Mouse (Mus musculus): ENCODE data around the gene Spo11.

Spo11 gene

DNA sequence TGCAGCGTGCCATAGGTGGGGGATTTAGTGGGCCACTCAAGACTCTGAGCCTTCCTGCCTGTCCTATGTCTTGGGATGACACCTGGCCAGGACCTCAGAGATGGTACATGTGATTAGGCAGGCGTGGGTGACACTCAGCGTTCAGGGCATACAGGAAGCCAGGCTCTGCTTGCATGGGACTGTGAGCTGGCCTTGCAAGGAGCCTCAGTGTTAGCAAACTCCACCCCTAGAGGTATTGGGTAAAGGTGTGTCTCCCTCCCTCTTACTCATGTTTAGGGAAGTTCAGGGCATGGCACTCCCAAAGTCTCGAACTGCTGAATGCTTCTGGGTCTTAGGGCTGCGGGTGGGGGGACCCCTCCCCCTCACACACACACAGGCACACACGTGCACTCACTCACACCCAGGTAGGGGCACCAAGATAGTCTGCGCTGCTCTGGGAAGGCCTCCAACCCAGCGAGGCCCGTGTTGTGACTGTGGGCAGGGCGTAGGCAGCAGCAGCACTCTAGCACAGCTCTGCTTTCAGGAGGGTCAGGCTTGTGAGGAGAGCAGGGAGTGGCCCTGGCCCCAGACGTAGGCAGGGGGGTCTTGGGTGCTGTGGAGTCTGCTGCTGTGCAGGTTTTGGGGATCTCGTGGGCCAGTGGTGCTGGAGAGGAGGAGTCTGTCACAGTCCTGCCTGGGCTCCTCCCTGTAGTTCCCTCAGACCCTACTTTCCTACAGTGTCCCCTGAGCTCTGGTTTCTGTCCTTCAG lies 53.3 kb downstream of the Spo11 start:
- peak; percentile 66 for DNase-seq (ENCODE audit: extremely low read depth, low read depth, low spot score)

DNA sequence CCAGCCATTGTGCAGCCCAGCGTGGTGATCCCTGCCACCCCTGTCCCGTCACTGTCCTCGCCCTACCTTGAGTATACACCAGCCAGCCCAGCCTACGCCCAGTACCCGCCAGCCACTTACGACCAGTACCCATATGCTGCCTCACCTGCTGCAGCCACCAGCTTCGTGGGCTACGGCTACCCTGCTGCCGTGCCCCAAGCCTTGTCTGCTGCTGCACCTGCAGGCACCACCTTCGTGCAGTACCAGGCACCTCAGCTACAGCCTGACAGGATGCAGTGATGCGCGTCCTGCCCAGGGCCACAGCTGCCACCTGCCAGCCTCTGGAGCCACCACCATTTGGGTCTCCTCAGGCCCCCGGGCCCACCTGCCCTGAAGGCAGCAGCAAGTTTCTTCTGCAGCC lies 56.0 kb downstream of the Spo11 start:
- no peak for DNase-seq (ENCODE audit: extremely low read depth, low read depth, low spot score)

DNA sequence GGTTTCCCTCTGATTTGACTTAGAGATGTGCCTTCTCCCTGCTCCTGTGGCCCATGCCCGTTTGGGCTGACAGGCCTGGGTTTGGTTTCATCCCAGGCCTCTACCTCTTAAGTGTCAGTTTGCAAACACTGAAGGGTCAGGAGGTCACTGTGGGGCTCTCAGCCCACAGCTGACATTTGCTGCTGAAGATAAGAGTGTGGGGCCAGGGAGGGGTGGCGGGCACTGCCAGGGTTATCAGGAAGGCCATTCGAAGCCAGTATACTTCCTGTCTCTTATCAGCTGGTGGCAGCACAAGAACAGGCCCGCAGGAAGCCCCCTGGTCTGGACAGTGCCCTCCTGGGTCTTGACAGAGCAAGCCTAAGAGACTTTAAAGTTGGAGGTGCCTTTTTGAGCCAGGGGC lies 57.5 kb downstream of the Spo11 start:
- no peak for DNase-seq (ENCODE audit: extremely low read depth, low read depth, low spot score)

DNA sequence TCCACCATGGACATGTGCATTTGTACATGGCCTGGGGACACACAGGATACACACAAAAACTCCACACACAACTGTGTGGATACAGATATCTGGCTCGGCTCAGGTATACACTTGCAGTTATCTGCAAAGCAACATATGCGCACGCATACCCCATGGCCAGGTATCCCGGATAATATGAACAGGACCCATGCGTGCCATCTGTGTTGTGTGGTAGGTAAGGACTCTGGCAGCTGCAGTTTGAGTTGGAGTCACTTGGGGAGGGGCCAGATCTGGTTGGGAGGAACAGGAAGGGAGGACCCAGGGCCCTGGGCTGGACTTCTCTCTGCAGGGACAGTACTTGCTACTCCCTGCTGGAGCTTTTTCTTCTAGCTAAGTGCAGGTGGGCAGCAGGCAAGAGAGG lies 58.2 kb downstream of the Spo11 start:
- no peak for DNase-seq (ENCODE audit: extremely low read depth, low read depth, low spot score)

GRCm38 (mm10) chr2:173036055-173036454 lies 58.6 kb downstream of the Spo11 start:
- DNase-seq (ENCODE audit: extremely low read depth, low read depth, low spot score): no peak

- no peak for DNase-seq (ENCODE audit: extremely low read depth, low read depth, low spot score)
Measured at GRCm38 (mm10) chr2:173036611-173037010, 59.1 kb downstream of the Spo11 start.

GRCm38 (mm10) chr2:173037347-173037746 lies 59.8 kb downstream of the Spo11 start:
- DNase-seq (ENCODE audit: extremely low read depth, low read depth, low spot score): no peak

- DNase-seq (ENCODE audit: extremely low read depth, low read depth, low spot score): no peak
Measured at GRCm38 (mm10) chr2:173037827-173038607, 60.5 kb downstream of the Spo11 start.

- no peak for DNase-seq (ENCODE audit: extremely low read depth, low read depth, low spot score)
Measured at GRCm38 (mm10) chr2:173039041-173039440, 61.5 kb downstream of the Spo11 start.

GRCm38 (mm10) chr2:173040803-173041202 lies 63.3 kb downstream of the Spo11 start:
- no peak for DNase-seq (ENCODE audit: extremely low read depth, low read depth, low spot score)

DNA sequence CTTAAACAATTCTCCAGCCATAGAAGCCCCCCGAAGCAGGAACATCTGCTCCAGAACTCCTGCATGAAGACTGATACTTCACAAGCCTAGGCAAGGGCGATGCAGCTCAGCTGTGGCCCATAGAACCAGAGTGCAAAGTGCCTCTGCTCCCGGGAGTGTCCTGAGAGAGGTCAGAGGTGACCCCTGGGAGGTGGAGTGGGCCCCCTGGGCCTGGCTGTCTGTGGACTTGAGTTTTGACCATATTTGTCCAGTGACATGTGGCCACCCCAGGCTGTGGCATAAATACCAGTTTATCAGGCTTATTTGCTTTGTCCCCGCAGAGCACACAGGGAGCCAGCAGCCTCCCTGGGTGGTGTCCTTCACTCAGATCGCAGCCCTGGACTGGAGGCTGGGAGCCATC lies 63.7 kb downstream of the Spo11 start:
- no peak for DNase-seq (ENCODE audit: extremely low read depth, low read depth, low spot score)

- DNase-seq (ENCODE audit: extremely low read depth, low read depth, low spot score): no peak
Measured at GRCm38 (mm10) chr2:173041893-173042292, 64.4 kb downstream of the Spo11 start.

GRCm38 (mm10) chr2:173042504-173043162 lies 65.1 kb downstream of the Spo11 start:
- DNase-seq (ENCODE audit: extremely low read depth, low read depth, low spot score): no peak

Measured in fat pad, adult 2 months (tissue).